Mouse (Mus musculus) gastrocnemius, adult 2 months (tissue): ENCODE data around the gene Corin. TPM values are rescaled to one million over a fixed set of nuclear protein-coding genes. Genes with fewer than 3 reads are reported as not detected.

Experiments used
- DNase-seq: peaks from one replicate; pipeline ENCODE4 v3.0.0; 2022
- H3K27ac ChIP-seq: fragments of 200-600 bp; 2 replicates; pipeline ENCODE4 v1.8.1; 2022; ENCODE audit warnings: mild to moderate bottlenecking
- H3K4me3 ChIP-seq: fragments of 200-600 bp; 2 replicates; pipeline ENCODE4 v1.8.1; 2022; ENCODE audit warnings: mild to moderate bottlenecking, moderate library complexity
- CTCF ChIP-seq: fragments of 200-600 bp; IDR thresholded peaks from 2 replicates; pipeline ENCODE4 v1.8.1; 2022; ENCODE audit warnings: antibody characterized with exemption, mild to moderate bottlenecking, moderate library complexity
- intact Hi-C: fragments of 180-260 bp; cut with DNase I; formaldehyde crosslinking; loops from one replicate; pipeline ENCODE4 v1.15.1; 2025
- long read RNA-seq, 2 experiments: library from polyadenylated mRNA; stranded (forward); transcript quantifications; one replicate each; pipeline ENCODE4 v2.0.0; 2021
- total RNA-seq, 2 experiments: library from RNA; stranded (reverse); gene quantifications; 2 replicates each; pipeline ENCODE4 v1.2.3; 2021

The Corin gene
- total RNA-seq = under 1 TPM; 0.08 to 0.10 TPM
- long read RNA-seq, experiment 1, partial matches to known transcripts = 1 of 1 reads
- long read RNA-seq, experiment 1, other reads (novel, unspliced or antisense) = 0 of 1 reads
- long read RNA-seq, experiment 2 = 0 reads

GRCm38 (mm10) chr5:72503531-72504523, at the start of gene Corin:
Gene Corin, minus strand, starts transcription at chr5:72504473.
- intact Hi-C loops = loop anchor here (2.0 kb wide), 1 partner anchor 153 kb away; no protein-coding TSS in a partner anchor
- peak; percentile 20 for DNase-seq
- Histone ChIP-seq H3K4me3 (peak within 1 kb of the TSS; percentile 47), H3K27ac (no peak within 1 kb of the TSS)
- TF ChIP-seq CTCF = no peak

GRCm38 (mm10) chr5:72551209-72551608, 46.9 kb upstream of the Corin start:
- Histone ChIP-seq H3K27ac (no peak overlapping the region), H3K4me3 (no peak overlapping the region)
- TF ChIP-seq CTCF = no peak
- DNase-seq = no peak
- intact Hi-C loops = no loop called here

- intact Hi-C loops = no loop called here
- no peak for TF ChIP-seq CTCF
- no peak overlapping the region for H3K27ac ChIP-seq
- no peak overlapping the region for H3K4me3 ChIP-seq
- DNase-seq = no peak
Measured at GRCm38 (mm10) chr5:72528896-72529295, 24.6 kb upstream of the Corin start.

- H3K4me3 ChIP-seq = no peak overlapping the region
- TF ChIP-seq CTCF = no peak
Measured at GRCm38 (mm10) chr5:72513808-72514207, 9.5 kb upstream of the Corin start.

GRCm38 (mm10) chr5:72505740-72506139, 1.5 kb upstream of the Corin start:
- intact Hi-C loops = loop anchor here (2.0 kb wide), 1 partner anchor 155 kb away; no protein-coding TSS in a partner anchor
- Histone ChIP-seq H3K4me3 (no peak overlapping the region), H3K27ac (no peak overlapping the region)
- TF ChIP-seq CTCF = peak; percentile 33; the same call in 1 of the 2 replicates
- DNase-seq = no peak

More at GRCm38 (mm10) chr5:72513808-72514207, 9.5 kb upstream of the Corin start:
- no peak overlapping the region for H3K27ac ChIP-seq
- intact Hi-C loops = no loop called here
- DNase-seq = no peak

- intact Hi-C loops = no loop called here
- DNase-seq = no peak
- no peak overlapping the region for H3K27ac ChIP-seq
- TF ChIP-seq CTCF = no peak
- no peak overlapping the region for H3K4me3 ChIP-seq
Measured at GRCm38 (mm10) chr5:72502778-72503177, 1.5 kb downstream of the Corin start.

GRCm38 (mm10) chr5:72501763-72502162, 2.5 kb downstream of the Corin start:
- Histone ChIP-seq H3K4me3 (no peak overlapping the region), H3K27ac (no peak overlapping the region)
- intact Hi-C loops = no loop called here
- TF ChIP-seq CTCF = no peak
- no peak for DNase-seq

- DNase-seq = no peak
- intact Hi-C loops = no loop called here
- TF ChIP-seq CTCF = no peak
- no peak overlapping the region for H3K4me3 ChIP-seq
- H3K27ac ChIP-seq = no peak overlapping the region
Measured at GRCm38 (mm10) chr5:72498271-72498670, 6.0 kb downstream of the Corin start.

- Histone ChIP-seq H3K27ac (no peak overlapping the region), H3K4me3 (no peak overlapping the region)
- intact Hi-C loops = no loop called here
- DNase-seq = no peak
- no peak for TF ChIP-seq CTCF
Measured at GRCm38 (mm10) chr5:72496756-72497155, 7.5 kb downstream of the Corin start.

- Histone ChIP-seq H3K27ac (no peak overlapping the region), H3K4me3 (no peak overlapping the region)
- no peak for TF ChIP-seq CTCF
- no peak for DNase-seq
- intact Hi-C loops = no loop called here
Measured at GRCm38 (mm10) chr5:72493906-72494305, 10.4 kb downstream of the Corin start.

GRCm38 (mm10) chr5:72491232-72491631, 13.0 kb downstream of the Corin start:
- H3K4me3 ChIP-seq = no peak overlapping the region
- intact Hi-C loops = no loop called here
- no peak for TF ChIP-seq CTCF
- no peak for DNase-seq
- H3K27ac ChIP-seq = no peak overlapping the region

GRCm38 (mm10) chr5:72480456-72480855, 23.8 kb downstream of the Corin start:
- H3K27ac ChIP-seq = no peak overlapping the region
- intact Hi-C loops = no loop called here
- no peak for DNase-seq
- no peak overlapping the region for H3K4me3 ChIP-seq
- TF ChIP-seq CTCF = no peak

- TF ChIP-seq CTCF = no peak
- no peak for DNase-seq
- Histone ChIP-seq H3K4me3 (no peak overlapping the region), H3K27ac (no peak overlapping the region)
- intact Hi-C loops = no loop called here
Measured at GRCm38 (mm10) chr5:72472317-72473009, 31.8 kb downstream of the Corin start.
